Comparison of ENCODE assay signal across 8 mouse cellular contexts in genomic region chr17:21383391-21384056, GRCm38 (mm10). TPM values are rescaled to one million over a fixed set of nuclear protein-coding genes. Genes with fewer than 3 reads are reported as not detected.
A peak's percentile ranks its signal among the peaks of the same experiment; 100 is the strongest.
DNase-seq lines count a peak whose midpoint lies in the region; ATAC-seq lines count a peak whose summit lies in the region.

Gene Zfp677, plus strand, starts transcription at chr17:21383748.

- 0 out of 2 replicates have a peak within 1 kb of the TSS, but pooled peaks have one; percentile 58 for H3K27ac ChIP-seq in hindbrain, embryonic 14.5 days

- H3K27me3 ChIP-seq in hindbrain, embryonic 14.5 days (ENCODE audit: control insufficient read depth, insufficient read depth, low read length) = no peaks in the 10 kb centered on the region

- H3K4me3 ChIP-seq in hindbrain, embryonic 14.5 days (replicated peaks; ENCODE audit: low read length) = peak within 1 kb of the TSS; percentile 47

- no peaks in the 10 kb centered on the region for H3K9me3 ChIP-seq in hindbrain, embryonic 14.5 days (ENCODE audit: control insufficient read depth, low read length)

- H3K4me2 ChIP-seq in hindbrain, embryonic 14.5 days (replicated peaks) = peak within 1 kb of the TSS; percentile 76

- peak; percentile 43 for DNase-seq in ZHBTc4 (ENCODE audit: low read depth, low spot score)
- peak; percentile 41 to 42 for DNase-seq in cerebellum, postnatal 36 days
- peak; percentile 21 to 41 for DNase-seq in frontal cortex, postnatal 36 days (ENCODE audit: low spot score in 2 of 2)
- peak; percentile 66 for DNase-seq in hindbrain, embryonic 14.5 days (ENCODE audit: low spot score)
- DNase-seq in layer of hippocampus, postnatal 25 days (ENCODE audit: extremely low spot score in 1 of 2, low spot score in 1 of 2) = peak; percentile 13 to 25
- peak; percentile 72 for DNase-seq in lung, postnatal 25 days (ENCODE audit: low spot score)
- DNase-seq in retina, adult 2 months (ENCODE audit: low read depth, low spot score) = peak; percentile 40
- DNase-seq in thymus, postnatal 25 days = peak; percentile 81

- H3K9ac ChIP-seq in hindbrain, embryonic 14.5 days = peak within 1 kb of the TSS; percentile 46

- no peaks in the 10 kb centered on the region for H3K36me3 ChIP-seq in hindbrain, embryonic 14.5 days (replicated peaks; ENCODE audit: control insufficient read depth, insufficient read depth)

- 8% methylated on average over 20 of the region's 20 CpGs for WGBS in hindbrain, embryonic 14.5 days

- no peaks in the 10 kb centered on the region for H3K4me1 ChIP-seq in hindbrain, embryonic 14.5 days (replicated peaks; ENCODE audit: control insufficient read depth, insufficient read depth, low read length)

- peak; percentile 99 for ATAC-seq in hindbrain, embryonic 14.5 days (ENCODE audit: low FRiP score)

RNA-seq across cellular contexts. Expression of gene Zfp677, which starts in this region (rescaled TPM):
- polyA plus RNA-seq in hindbrain, embryonic 14.5 days (2014; fragmentation: Nextera tagmentation; extraction: Ambion mirVana) = 6.8 and 7.0 TPM in 2 replicates
- 1 to 10 TPM; 1.4 to 1.6 TPM for total RNA-seq in layer of hippocampus, postnatal 25 days (2021)

Comparison
In these comparisons a context has a peak if more than half of its experiments do, and no peak if none do; other contexts are left out.
1. Peak in every context shown above with its lines: DNase-seq, ATAC-seq, H3K4me3 ChIP-seq and H3K27ac ChIP-seq.
2. DNase-seq: peak in every context shown above with its lines; median percentile 81 in thymus, postnatal 25 days; 72 in lung, postnatal 25 days; 66 in hindbrain, embryonic 14.5 days; 43 in ZHBTc4; 42 in cerebellum, postnatal 36 days; 40 in retina, adult 2 months; 31 in frontal cortex, postnatal 36 days; 19 in layer of hippocampus, postnatal 25 days.